Mouse (Mus musculus): ENCODE measurements at regions not wholly inside any gene's neighbourhood (a gene's known extent, or its start where the extent isn't known, plus 50 kb on each side); places are given as distances from the start of the nearest gene placed in this dataset.

GRCm38 (mm10) chr11:117538732-117539131 lies 54.6 kb downstream of the Gm11733 start:
- Histone ChIP-seq H3K36me3 (no peaks in the 10 kb centered on the region), H3K27ac (no peak overlapping the region), H3K9me3 (no peaks in the 10 kb centered on the region), H3K27me3 (no peaks in the 10 kb centered on the region), H3K4me1 (peaks cover 36% of the 10 kb centered on the region), H3K4me2 (no peak overlapping the region), H3K4me3 (no peak overlapping the region), H3K9ac (no peak overlapping the region)
- ATAC-seq (ENCODE audit: insufficient number of reproducible peaks, low FRiP score, low TSS enrichment, low read depth) = no peak
- 47% methylated on average over 5 of the region's 5 CpGs for WGBS

- H3K9me3 ChIP-seq = no peaks in the 10 kb centered on the region
- no peak overlapping the region for H3K27ac ChIP-seq
- H3K4me2 ChIP-seq = no peak overlapping the region
- peaks cover 26% of the 10 kb centered on the region for H3K4me1 ChIP-seq
- WGBS = 39% methylated on average over 5 of the region's 5 CpGs
- no peaks in the 10 kb centered on the region for H3K27me3 ChIP-seq
- H3K36me3 ChIP-seq = no peaks in the 10 kb centered on the region
- H3K4me3 ChIP-seq = no peak overlapping the region
- ATAC-seq (ENCODE audit: insufficient number of reproducible peaks, low FRiP score, low TSS enrichment, low read depth) = no peak
- H3K9ac ChIP-seq = no peak overlapping the region
These were observed 56.4 kb downstream of the Gm11733 start for GRCm38 (mm10) chr11:117540609-117541008.

- peaks cover 21% of the 10 kb centered on the region for H3K4me1 ChIP-seq
- 0 out of 2 replicates have a peak, but pooled peaks have one; percentile 65 for ATAC-seq (ENCODE audit: insufficient number of reproducible peaks, low FRiP score, low TSS enrichment, low read depth)
- H3K9me3 ChIP-seq = no peaks in the 10 kb centered on the region
- no peak overlapping the region for H3K9ac ChIP-seq
- peak overlapping the region; percentile 67 for H3K27ac ChIP-seq
- H3K4me3 ChIP-seq = no peak overlapping the region
- no peak overlapping the region for H3K4me2 ChIP-seq
- H3K27me3 ChIP-seq = no peaks in the 10 kb centered on the region
- no peaks in the 10 kb centered on the region for H3K36me3 ChIP-seq
- WGBS = 5% methylated on average over 6 of the region's 6 CpGs
These were observed 57.2 kb downstream of the Gm11733 start for GRCm38 (mm10) chr11:117541205-117541884.

GRCm38 (mm10) chr11:117543191-117543590 lies 59.0 kb downstream of the Gm11733 start:
- no peaks in the 10 kb centered on the region for H3K9me3 ChIP-seq
- H3K9ac ChIP-seq = no peak overlapping the region
- H3K27me3 ChIP-seq = no peaks in the 10 kb centered on the region
- no peak for ATAC-seq (ENCODE audit: insufficient number of reproducible peaks, low FRiP score, low TSS enrichment, low read depth)
- no peaks in the 10 kb centered on the region for H3K36me3 ChIP-seq
- no peak overlapping the region for H3K4me3 ChIP-seq
- no peak overlapping the region for H3K27ac ChIP-seq
- H3K4me1 ChIP-seq = peaks cover 18% of the 10 kb centered on the region
- no peak overlapping the region for H3K4me2 ChIP-seq
- 47% methylated on average over 6 of the region's 6 CpGs for WGBS

- H3K36me3 ChIP-seq = no peaks in the 10 kb centered on the region
These were observed 60.3 kb downstream of the Gm11733 start for GRCm38 (mm10) chr11:117544507-117544906.

DNA sequence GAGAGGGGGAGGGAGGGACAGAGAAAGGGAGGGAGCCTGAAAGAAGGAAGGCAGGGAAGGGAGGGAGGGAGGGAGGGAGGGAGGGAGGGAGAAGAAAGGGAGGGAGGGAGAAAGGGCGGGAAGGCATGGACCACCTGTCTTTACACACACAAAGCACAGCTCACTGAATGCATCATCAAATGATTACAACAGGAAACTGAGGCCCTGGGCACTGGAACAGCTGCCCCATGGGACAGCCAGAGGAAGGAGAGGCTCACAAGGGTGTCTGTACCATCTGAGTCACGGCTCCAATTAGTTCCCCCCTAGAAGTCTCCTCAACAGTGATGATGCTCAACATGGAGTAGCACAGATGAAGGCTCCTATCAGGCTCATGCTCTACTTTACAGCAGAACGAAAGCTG lies 60.8 kb downstream of the Gm11733 start:
- Histone ChIP-seq H3K27me3 (no peaks in the 10 kb centered on the region), H3K9me3 (no peaks in the 10 kb centered on the region), H3K4me2 (no peak overlapping the region), H3K27ac (no peak overlapping the region), H3K9ac (no peak overlapping the region), H3K4me3 (no peak overlapping the region), H3K36me3 (no peaks in the 10 kb centered on the region), H3K4me1 (peaks cover 13% of the 10 kb centered on the region)
- no peak for ATAC-seq (ENCODE audit: insufficient number of reproducible peaks, low FRiP score, low TSS enrichment, low read depth)
- 63% methylated on average over 3 of the region's 3 CpGs for WGBS

More at GRCm38 (mm10) chr11:117544507-117544906, 60.3 kb downstream of the Gm11733 start:
- Histone ChIP-seq H3K4me2 (no peak overlapping the region), H3K27ac (no peak overlapping the region), H3K9me3 (no peaks in the 10 kb centered on the region), H3K27me3 (no peaks in the 10 kb centered on the region), H3K4me1 (peaks cover 13% of the 10 kb centered on the region), H3K4me3 (no peak overlapping the region), H3K9ac (no peak overlapping the region)
- WGBS = 32% methylated on average over 6 of the region's 6 CpGs
- no peak for ATAC-seq (ENCODE audit: insufficient number of reproducible peaks, low FRiP score, low TSS enrichment, low read depth)

DNA sequence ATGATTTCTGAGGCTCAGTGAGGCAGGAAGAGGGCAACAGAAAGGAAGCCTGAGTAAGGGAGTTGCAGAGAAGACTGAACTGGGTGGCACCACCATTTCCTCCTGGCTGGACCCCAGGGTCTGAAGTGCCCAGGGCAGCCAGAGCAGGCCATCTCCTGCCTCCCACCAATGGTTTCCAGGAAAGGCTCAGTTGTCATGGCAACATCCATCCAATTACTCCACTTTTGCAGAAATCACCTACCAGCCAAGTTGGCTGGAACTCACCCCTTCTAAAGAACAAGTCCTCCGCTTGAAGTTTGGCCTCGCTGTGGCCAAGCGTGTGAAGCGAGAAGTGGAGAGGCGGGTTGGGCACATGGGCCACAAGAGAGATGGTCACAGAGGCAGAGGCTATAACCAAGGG lies 67.8 kb downstream of the Gm11733 start:
- Histone ChIP-seq H3K9me3 (no peaks in the 10 kb centered on the region), H3K4me1 (peaks cover 11% of the 10 kb centered on the region; the same call in 1 of the 2 replicates), H3K4me2 (no peak overlapping the region), H3K4me3 (no peak overlapping the region), H3K27ac (no peak overlapping the region), H3K27me3 (no peaks in the 10 kb centered on the region), H3K36me3 (no peaks in the 10 kb centered on the region), H3K9ac (no peak overlapping the region)
- WGBS = 85% methylated on average over 5 of the region's 5 CpGs
- ATAC-seq (ENCODE audit: insufficient number of reproducible peaks, low FRiP score, low TSS enrichment, low read depth) = no peak

DNA sequence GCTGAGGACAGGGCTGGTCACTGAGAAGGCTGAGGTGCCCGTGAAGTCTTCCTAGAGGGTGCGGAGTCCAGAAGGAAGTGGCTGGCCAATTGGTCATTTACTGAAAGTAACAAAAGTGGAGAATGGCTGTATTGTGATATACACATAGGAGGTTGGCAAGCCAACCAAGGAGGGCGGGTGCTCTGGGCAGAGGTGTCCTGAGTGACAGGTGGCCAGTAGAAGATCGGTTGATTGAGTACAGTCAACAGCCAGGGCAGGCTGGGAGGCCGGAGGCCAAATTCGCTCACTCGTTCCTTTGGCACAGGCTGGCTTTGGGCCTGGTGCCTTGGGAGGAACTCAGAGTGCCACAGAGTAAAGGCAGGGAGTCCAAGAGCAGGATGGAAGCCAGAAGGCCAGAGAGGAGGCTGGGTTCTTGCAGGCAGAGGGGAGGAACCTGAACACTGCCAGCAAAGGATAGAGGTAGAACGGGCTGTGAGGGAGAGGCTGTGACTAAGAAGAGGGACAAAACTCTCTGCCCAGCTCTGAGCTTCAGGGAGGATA lies 68.3 kb downstream of the Gm11733 start:
- H3K27me3 ChIP-seq = no peaks in the 10 kb centered on the region
- no peak overlapping the region for H3K4me2 ChIP-seq
- H3K4me3 ChIP-seq = no peak overlapping the region
- no peak overlapping the region for H3K27ac ChIP-seq
- 83% methylated on average over 8 of the region's 8 CpGs for WGBS
- no peaks in the 10 kb centered on the region for H3K9me3 ChIP-seq
- ATAC-seq (ENCODE audit: insufficient number of reproducible peaks, low FRiP score, low TSS enrichment, low read depth) = no peak
- no peaks in the 10 kb centered on the region for H3K36me3 ChIP-seq
- no peak overlapping the region for H3K9ac ChIP-seq
- peaks cover 16% of the 10 kb centered on the region for H3K4me1 ChIP-seq

GRCm38 (mm10) chr11:117554111-117554510 lies 69.9 kb downstream of the Gm11733 start:
- Histone ChIP-seq H3K4me1 (peaks cover 18% of the 10 kb centered on the region), H3K27me3 (no peaks in the 10 kb centered on the region), H3K4me2 (no peak overlapping the region), H3K4me3 (no peak overlapping the region), H3K27ac (no peak overlapping the region), H3K9ac (no peak overlapping the region), H3K9me3 (no peaks in the 10 kb centered on the region), H3K36me3 (no peaks in the 10 kb centered on the region)
- WGBS = 56% methylated on average over 10 of the region's 10 CpGs
- no peak for ATAC-seq (ENCODE audit: insufficient number of reproducible peaks, low FRiP score, low TSS enrichment, low read depth)

- WGBS = 74% methylated on average over 16 of the region's 16 CpGs
- Histone ChIP-seq H3K27ac (peak overlapping the region; percentile 54; the same call in 1 of the 2 replicates), H3K4me1 (peaks cover 8% of the 10 kb centered on the region), H3K9me3 (no peaks in the 10 kb centered on the region), H3K9ac (no peak overlapping the region), H3K27me3 (no peaks in the 10 kb centered on the region), H3K36me3 (no peaks in the 10 kb centered on the region), H3K4me2 (no peak overlapping the region), H3K4me3 (no peak overlapping the region)
- 0 out of 2 replicates have a peak, but pooled peaks have one; percentile 64 for ATAC-seq (ENCODE audit: insufficient number of reproducible peaks, low FRiP score, low TSS enrichment, low read depth)
These were observed 73.6 kb downstream of the Gm11733 start for GRCm38 (mm10) chr11:117557474-117558381.

- no peaks in the 10 kb centered on the region for H3K36me3 ChIP-seq
- no peak overlapping the region for H3K27ac ChIP-seq
- peaks cover 8% of the 10 kb centered on the region for H3K4me1 ChIP-seq
- ATAC-seq (ENCODE audit: insufficient number of reproducible peaks, low FRiP score, low TSS enrichment, low read depth) = no peak
- H3K9me3 ChIP-seq = no peaks in the 10 kb centered on the region
- no peak overlapping the region for H3K4me3 ChIP-seq
- H3K9ac ChIP-seq = no peak overlapping the region
- no peaks in the 10 kb centered on the region for H3K27me3 ChIP-seq
- H3K4me2 ChIP-seq = no peak overlapping the region
These were observed 75.7 kb downstream of the Gm11733 start for GRCm38 (mm10) chr11:117559839-117560238.
